Mouse (Mus musculus): ENCODE data around the gene Mtfr1l.

DNA sequence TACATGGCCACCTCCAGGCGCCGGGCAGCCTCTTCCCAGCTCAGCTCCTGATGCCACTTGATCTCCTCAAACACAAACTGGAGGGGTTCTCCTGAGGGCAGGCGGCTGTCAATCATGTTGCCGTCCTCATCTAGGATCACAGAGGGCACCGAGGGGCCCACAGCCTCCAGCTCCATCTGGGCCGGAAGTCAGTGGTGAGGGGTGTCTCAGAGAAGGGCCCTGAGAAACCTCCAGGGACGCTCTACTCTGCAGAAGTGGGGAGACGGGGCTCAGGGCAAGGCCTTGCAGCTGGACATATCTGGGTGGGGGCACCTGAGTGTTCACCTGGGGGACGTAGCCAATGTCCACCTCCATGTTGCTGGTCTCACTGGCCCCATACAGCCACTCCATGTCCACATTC lies 7.5 kb upstream of the Mtfr1l start:
- TF ChIP-seq CTCF (IDR thresholded peaks at IDR 0.05; ENCODE audit: low read depth) (no peak), EP300 (IDR thresholded peaks at IDR 0.05; ENCODE audit: low read depth) (no peak)

All from heart, postnatal 0 days (tissue).